Mouse (Mus musculus) liver, embryonic 15.5 days (tissue): ENCODE data around the gene Mier2. TPM values are rescaled to one million over a fixed set of nuclear protein-coding genes. Genes with fewer than 3 reads are reported as not detected.

Source experiments
- ATAC-seq: fragments of 200-750 bp; cut with Nextera tagmentation; 2 replicates; pipeline ENCODE4 v1.8.0; 2017; ENCODE audit warnings: moderate number of reproducible peaks, mild to moderate bottlenecking, moderate library complexity; ENCODE audit not compliant: insufficient read depth
- H3K27ac ChIP-seq: fragments of 300-500 bp; sonication (generic); replicated peaks from 2 replicates; pipeline ENCODE4 v1.5.1; 2015; ENCODE audit warnings: mild to moderate bottlenecking, inconsistent platforms
- H3K27me3 ChIP-seq: fragments of 300-500 bp; sonication (generic); 2 replicates; pipeline ENCODE4 v1.6.1; 2015; ENCODE audit warnings: mild to moderate bottlenecking, inconsistent platforms
- H3K36me3 ChIP-seq: fragments of 300-500 bp; sonication (generic); replicated peaks from 2 replicates; pipeline ENCODE4 v1.6.1; 2015; ENCODE audit warnings: moderate library complexity, mild to moderate bottlenecking, inconsistent platforms
- H3K4me1 ChIP-seq: fragments of 300-500 bp; sonication (generic); replicated peaks from 2 replicates; pipeline ENCODE4 v1.6.1; 2015; ENCODE audit warnings: inconsistent platforms
- H3K4me2 ChIP-seq: fragments of 300-500 bp; sonication (generic); 2 replicates; pipeline ENCODE4 v1.6.1; 2015; ENCODE audit warnings: moderate library complexity, mild to moderate bottlenecking, inconsistent platforms
- H3K4me3 ChIP-seq: fragments of 300-500 bp; sonication (generic); replicated peaks from 2 replicates; pipeline ENCODE4 v1.5.1; 2015; ENCODE audit warnings: mild to moderate bottlenecking, inconsistent platforms
- H3K9ac ChIP-seq: fragments of 300-500 bp; sonication (generic); 2 replicates; pipeline ENCODE4 v1.6.1; 2015; ENCODE audit warnings: moderate library complexity, mild to moderate bottlenecking, inconsistent platforms
- H3K9me3 ChIP-seq: fragments of 300-500 bp; sonication (generic); replicated peaks from 2 replicates; pipeline ENCODE4 v1.6.1; 2016; ENCODE audit warnings: inconsistent platforms
- WGBS: fragments of 180-500 bp; shearing (Covaris S2); methylation state at CpG from one replicate; pipeline ENCODE4 v1.1.7; 2015; ENCODE audit warnings: mixed read lengths; ENCODE audit not compliant: insufficient replicate concordance; 5-methylcytosine and 5-hydroxymethylcytosine counted together
- polyA plus RNA-seq: library from polyadenylated mRNA; unstranded; fragments of >200 nt; fragmentation: Nextera tagmentation; extraction: Ambion mirVana; gene quantifications from 2 replicates; pipeline ENCODE4 v1.2.1, GENCODE M21; 2015

The Mier2 gene
- polyA plus RNA-seq, 1 experiment from 2014 or later: 9.9 TPM

DNA sequence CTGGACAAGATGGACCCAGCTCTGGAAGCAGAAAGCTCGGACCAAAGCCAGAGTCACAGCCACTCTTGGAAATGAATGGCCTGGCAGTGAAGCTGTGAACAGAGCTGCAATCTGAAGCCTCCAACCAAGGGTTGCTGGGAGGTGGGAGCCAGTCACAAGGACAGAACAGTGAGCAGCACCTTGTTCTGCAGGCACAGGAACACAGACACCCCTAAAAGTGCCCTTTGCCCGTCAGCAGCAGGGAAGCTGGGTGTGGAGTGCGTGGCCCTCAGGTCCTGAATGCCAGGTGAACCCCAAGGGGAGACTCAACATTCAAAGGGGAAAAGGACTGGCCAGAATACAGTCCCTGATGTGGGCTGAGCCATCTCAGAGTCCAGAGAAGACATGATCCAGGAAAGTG, 23.4 kb downstream of the Mier2 start:
- WGBS: 62% methylated on average over 3 of the region's 3 CpGs
- Histone ChIP-seq H3K27ac (no peak overlapping the region), H3K9ac (no peak overlapping the region), H3K4me3 (no peak overlapping the region), H3K9me3 (no peaks in the 10 kb centered on the region), H3K27me3 (peaks cover 12% of the 10 kb centered on the region; the same call in 1 of the 2 replicates), H3K4me2 (no peak overlapping the region), H3K4me1 (peaks cover 16% of the 10 kb centered on the region), H3K36me3 (0 out of 2 replicates have a peak, but pooled peaks cover 3% of the 10 kb centered on the region)
- ATAC-seq: no peak

- Histone ChIP-seq H3K4me2 (no peak overlapping the region), H3K27me3 (peaks cover 7% of the 10 kb centered on the region; the same call in 1 of the 2 replicates), H3K4me1 (peaks cover 16% of the 10 kb centered on the region), H3K4me3 (no peak overlapping the region), H3K9me3 (no peaks in the 10 kb centered on the region), H3K27ac (no peak overlapping the region), H3K9ac (no peak overlapping the region), H3K36me3 (0 out of 2 replicates have a peak, but pooled peaks cover 3% of the 10 kb centered on the region)
- no peak for ATAC-seq
- WGBS: 79% methylated on average over 13 of the region's 13 CpGs
Measured at GRCm38 (mm10) chr10:79530721-79531120, 24.3 kb downstream of the Mier2 start.

DNA sequence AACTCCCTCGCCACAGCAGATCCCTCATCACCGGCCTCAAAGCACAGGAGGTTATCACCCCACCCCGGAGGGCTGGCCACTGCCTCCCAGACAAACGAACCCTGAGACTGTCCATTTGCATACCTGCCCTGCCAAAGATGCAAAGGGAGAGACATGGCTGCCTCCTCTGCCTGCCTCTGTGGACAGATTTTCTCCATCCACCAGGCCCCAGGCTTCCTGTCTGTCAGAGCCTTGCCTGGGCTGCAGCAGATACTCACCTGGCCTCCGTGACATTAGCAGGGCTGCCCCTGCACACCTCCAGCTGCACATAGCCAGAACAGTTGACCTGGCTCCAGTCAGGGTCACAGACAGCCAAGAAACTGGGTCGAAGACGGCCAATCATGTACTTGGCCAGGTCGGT, 24.8 kb downstream of the Mier2 start:
- H3K27me3 ChIP-seq: peaks cover 5% of the 10 kb centered on the region; the same call in 1 of the 2 replicates
- H3K9ac ChIP-seq: no peak overlapping the region
- 0 out of 2 replicates have a peak, but pooled peaks cover 7% of the 10 kb centered on the region for H3K36me3 ChIP-seq
- no peak overlapping the region for H3K4me3 ChIP-seq
- peaks cover 16% of the 10 kb centered on the region for H3K4me1 ChIP-seq
- 61% methylated on average over 8 of the region's 8 CpGs for WGBS
- no peaks in the 10 kb centered on the region for H3K9me3 ChIP-seq
- H3K4me2 ChIP-seq: no peak overlapping the region
- no peak overlapping the region for H3K27ac ChIP-seq
- no peak for ATAC-seq

DNA sequence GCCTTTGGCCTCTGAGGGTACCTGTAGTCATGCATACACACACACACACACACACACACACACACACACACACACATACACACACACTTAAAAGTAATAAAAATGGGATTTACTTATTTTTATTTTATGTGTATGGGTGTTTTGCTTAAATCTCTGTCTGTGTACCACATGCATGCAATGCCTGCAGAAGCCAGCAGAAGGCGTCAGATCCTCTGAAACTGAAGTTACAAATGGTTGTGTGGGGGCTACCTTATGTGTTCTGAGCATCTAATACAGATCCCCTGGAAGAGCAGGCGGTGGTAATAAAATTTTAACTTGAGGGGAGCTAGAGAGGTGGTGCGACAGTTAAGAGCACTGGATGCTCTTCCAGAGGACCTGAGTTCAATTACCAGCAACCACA, 26.9 kb downstream of the Mier2 start:
- Histone ChIP-seq H3K27ac (no peak overlapping the region), H3K36me3 (0 out of 2 replicates have a peak, but pooled peaks cover 7% of the 10 kb centered on the region), H3K4me1 (peaks cover 4% of the 10 kb centered on the region), H3K4me2 (no peak overlapping the region), H3K9ac (no peak overlapping the region), H3K27me3 (no peaks in the 10 kb centered on the region), H3K4me3 (no peak overlapping the region), H3K9me3 (no peaks in the 10 kb centered on the region)
- 62% methylated on average over 3 of the region's 3 CpGs for WGBS
- ATAC-seq: no peak

GRCm38 (mm10) chr10:79527453-79527845, 27.6 kb downstream of the Mier2 start:
- Histone ChIP-seq H3K4me1 (no peaks in the 10 kb centered on the region), H3K27ac (no peak overlapping the region), H3K4me2 (no peak overlapping the region), H3K36me3 (0 out of 2 replicates have a peak, but pooled peaks cover 7% of the 10 kb centered on the region), H3K27me3 (no peaks in the 10 kb centered on the region), H3K4me3 (no peak overlapping the region), H3K9ac (no peak overlapping the region), H3K9me3 (no peaks in the 10 kb centered on the region)
- ATAC-seq: no peak
- 57% methylated on average over 6 of the region's 6 CpGs for WGBS

DNA sequence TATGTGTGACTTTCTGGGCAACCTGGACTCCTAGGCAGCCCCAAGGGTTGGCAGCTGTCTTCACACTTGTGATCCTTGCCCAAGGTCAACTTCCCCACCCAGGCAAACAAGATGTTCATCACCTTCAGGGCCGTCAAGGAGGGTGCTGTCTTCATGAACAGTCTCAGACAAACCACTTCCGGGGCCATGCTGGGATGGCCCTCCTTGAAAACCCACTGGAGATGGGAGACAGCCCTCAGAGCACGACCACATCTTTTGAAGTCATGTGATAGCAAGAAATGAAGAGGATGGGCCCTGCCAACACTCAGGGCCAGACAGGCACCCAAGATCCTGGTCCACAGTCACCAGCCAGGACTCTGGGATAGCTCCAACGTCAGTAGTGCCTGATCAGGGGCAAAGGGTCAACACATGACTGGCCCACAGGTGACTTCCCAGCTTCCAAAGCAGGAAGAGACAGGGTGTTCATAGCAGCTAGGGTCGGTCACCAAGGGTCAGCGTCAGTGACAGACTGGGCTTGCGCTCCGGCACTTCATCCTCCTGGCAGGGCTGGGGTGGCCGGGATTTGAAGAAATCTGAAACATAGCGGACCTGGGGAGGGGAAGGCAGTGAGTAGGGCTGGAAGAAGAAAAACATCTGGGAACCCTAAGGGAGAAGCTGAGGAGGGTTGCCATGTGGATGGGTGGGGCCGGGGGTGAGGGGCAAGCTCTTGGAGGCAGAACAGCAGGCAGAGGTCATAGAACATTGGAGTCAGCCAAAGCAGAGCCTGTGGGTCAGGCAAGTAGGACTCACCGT, 28.1 kb downstream of the Mier2 start:
- 0 out of 2 replicates have a peak, but pooled peaks cover 7% of the 10 kb centered on the region for H3K36me3 ChIP-seq
- H3K9ac ChIP-seq: no peak overlapping the region
- ATAC-seq: no peak
- no peak overlapping the region for H3K27ac ChIP-seq
- no peaks in the 10 kb centered on the region for H3K27me3 ChIP-seq
- H3K9me3 ChIP-seq: no peaks in the 10 kb centered on the region
- 71% methylated on average over 12 of the region's 12 CpGs for WGBS
- no peak overlapping the region for H3K4me2 ChIP-seq
- H3K4me3 ChIP-seq: no peak overlapping the region
- H3K4me1 ChIP-seq: no peaks in the 10 kb centered on the region

DNA sequence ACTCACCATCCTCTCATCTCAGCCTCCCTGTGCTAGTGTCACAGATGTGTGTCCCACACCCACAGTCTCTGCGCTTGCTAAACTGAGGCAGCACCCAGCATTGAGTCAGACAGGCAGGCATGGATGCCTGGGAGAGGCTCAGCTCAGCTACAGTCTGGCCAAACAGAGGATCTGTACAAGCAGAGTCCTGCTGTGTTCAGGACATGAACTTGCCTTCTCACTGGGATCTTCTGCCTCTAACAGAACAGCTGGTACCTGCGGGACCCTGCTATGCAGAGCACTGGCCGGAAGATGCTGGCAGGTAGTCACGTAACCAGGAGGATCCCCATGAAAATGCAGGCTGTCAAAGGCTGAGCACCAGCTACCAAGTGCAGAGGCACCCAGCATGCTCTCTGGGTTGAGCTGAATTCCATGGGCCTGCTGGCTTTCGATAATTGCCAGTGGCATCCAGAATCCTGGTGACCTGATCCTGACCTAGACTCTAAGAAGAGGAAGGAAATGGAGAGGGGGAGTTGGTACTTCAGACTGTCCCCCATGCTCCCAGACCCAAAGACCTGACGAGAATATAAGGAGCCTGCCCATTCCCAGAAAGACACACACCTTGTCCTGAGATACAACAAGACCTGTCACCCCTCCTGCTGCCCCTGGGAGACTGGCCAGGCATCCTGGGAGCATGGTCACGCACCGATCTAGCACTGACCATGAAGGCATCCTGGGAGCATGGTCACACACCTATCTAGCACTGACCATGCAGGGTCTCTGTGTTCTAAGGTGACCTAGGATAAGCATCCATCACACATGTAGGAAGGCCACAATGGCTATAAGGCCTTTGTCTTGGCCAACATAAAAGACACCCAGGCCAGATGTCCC, 29.3 kb downstream of the Mier2 start:
- H3K9me3 ChIP-seq: no peaks in the 10 kb centered on the region
- WGBS: 71% methylated on average over 8 of the region's 8 CpGs
- no peaks in the 10 kb centered on the region for H3K27me3 ChIP-seq
- 0 out of 2 replicates have a peak, but pooled peaks cover 7% of the 10 kb centered on the region for H3K36me3 ChIP-seq
- no peak overlapping the region for H3K9ac ChIP-seq
- ATAC-seq: no peak
- no peak overlapping the region for H3K4me3 ChIP-seq
- no peak overlapping the region for H3K27ac ChIP-seq
- H3K4me1 ChIP-seq: no peaks in the 10 kb centered on the region
- H3K4me2 ChIP-seq: no peak overlapping the region

- Histone ChIP-seq H3K27ac (no peak overlapping the region), H3K9me3 (no peaks in the 10 kb centered on the region), H3K9ac (no peak overlapping the region), H3K27me3 (no peaks in the 10 kb centered on the region), H3K4me3 (no peak overlapping the region), H3K4me2 (no peak overlapping the region), H3K4me1 (no peaks in the 10 kb centered on the region), H3K36me3 (0 out of 2 replicates have a peak, but pooled peaks cover 7% of the 10 kb centered on the region)
- ATAC-seq: no peak
- 67% methylated on average over 1 of the region's 1 CpGs for WGBS
Measured at GRCm38 (mm10) chr10:79524433-79524832, 30.6 kb downstream of the Mier2 start.

GRCm38 (mm10) chr10:79506709-79507108, 48.3 kb downstream of the Mier2 start:
- Histone ChIP-seq H3K4me3 (no peak overlapping the region), H3K4me1 (no peaks in the 10 kb centered on the region), H3K27me3 (no peaks in the 10 kb centered on the region), H3K4me2 (no peak overlapping the region), H3K9me3 (no peaks in the 10 kb centered on the region), H3K9ac (no peak overlapping the region), H3K27ac (no peak overlapping the region), H3K36me3 (no peaks in the 10 kb centered on the region)
- 30% methylated on average over 2 of the region's 2 CpGs for WGBS
- ATAC-seq: no peak

DNA sequence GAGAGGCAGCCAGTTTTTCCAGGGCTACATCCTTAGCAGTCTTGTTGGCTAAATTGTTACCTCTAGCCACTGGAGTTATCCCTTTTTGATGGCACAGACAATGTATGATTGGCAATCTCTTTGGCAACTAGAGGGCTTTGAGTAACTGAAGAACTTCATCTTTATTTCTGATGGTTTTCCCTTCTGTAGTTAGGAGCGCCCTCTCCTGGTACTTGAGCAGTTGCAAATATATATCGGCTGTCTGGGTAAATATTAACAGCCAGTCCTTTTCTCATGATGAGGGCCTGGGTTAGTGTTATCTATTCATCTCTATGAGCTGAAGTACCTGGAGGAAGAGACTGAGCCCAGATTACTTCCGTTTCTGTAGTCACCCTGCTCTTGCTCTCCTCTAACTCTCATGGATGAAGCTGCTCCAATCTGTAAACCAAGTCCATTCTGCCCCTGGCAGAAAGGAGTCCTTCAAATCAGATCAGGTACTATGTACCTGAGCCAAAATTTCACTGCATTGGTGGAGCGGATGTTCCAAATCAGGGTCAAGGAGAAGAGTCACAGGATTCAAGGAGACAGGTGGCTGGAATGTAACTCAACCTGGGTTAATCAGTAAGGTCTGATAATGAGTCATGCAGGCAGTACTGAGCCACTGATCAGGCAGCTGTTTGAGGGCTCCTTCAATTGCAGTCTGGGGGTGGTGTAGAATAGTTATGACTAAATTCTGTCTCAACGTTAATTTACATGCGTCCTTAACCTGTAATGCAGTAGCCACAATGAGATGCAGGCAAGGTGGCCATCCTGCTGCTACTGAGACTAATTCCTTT, 52.0 kb downstream of the Mier2 start:
- Histone ChIP-seq H3K36me3 (no peaks in the 10 kb centered on the region), H3K9me3 (no peaks in the 10 kb centered on the region), H3K9ac (no peak overlapping the region), H3K27me3 (no peaks in the 10 kb centered on the region), H3K4me1 (no peaks in the 10 kb centered on the region), H3K4me2 (no peak overlapping the region), H3K27ac (no peak overlapping the region), H3K4me3 (no peak overlapping the region)
- ATAC-seq: no peak
- WGBS: 48% methylated on average over 6 of the region's 6 CpGs
